Mouse (Mus musculus): ENCODE measurements around the gene 2010111I01Rik.

- TF ChIP-seq CTCF (IDR thresholded peaks at IDR 0.05; ENCODE audit: low read depth, low read length) (no peak), POLR2A (IDR thresholded peaks at IDR 0.05; ENCODE audit: extremely low read depth, insufficient read depth, low read length) (no peak)
These were observed 305.5 kb downstream of the 2010111I01Rik start for GRCm38 (mm10) chr13:63270191-63270590.
